ENCODE assay signal across 9 mouse cellular contexts in genomic region chr16:8676800-8677199, GRCm38 (mm10). TPM values are rescaled to one million over a fixed set of nuclear protein-coding genes. Genes with fewer than 3 reads are reported as not detected.
DNase-seq lines count a peak whose midpoint lies in the region; ATAC-seq and TF ChIP-seq lines count a peak whose summit lies in the region.
"Had no signal": no experiment of that assay in that cellular context is flagged by ENCODE, and none has a peak within 500 bp of the region (broad histone marks: within the 10 kb centered on the region; RNA-seq: fewer than 3 reads in every experiment).

No protein-coding gene starts in this region.

- no peak overlapping the region for H3K4me2 ChIP-seq in kidney, postnatal 0 days (ENCODE audit: low read length)
- H3K4me2 ChIP-seq in kidney, embryonic 15.5 days = no peak overlapping the region
- H3K4me2 ChIP-seq in heart, embryonic 12.5 days = no peak overlapping the region
- H3K4me2 ChIP-seq: heart, embryonic 13.5 days had no signal

- H3K9ac ChIP-seq in kidney, postnatal 0 days (ENCODE audit: low read depth, low read length) = no peak overlapping the region
- H3K9ac ChIP-seq in kidney, embryonic 15.5 days = no peak overlapping the region
- no peak overlapping the region for H3K9ac ChIP-seq in heart, embryonic 12.5 days
- H3K9ac ChIP-seq: heart, embryonic 13.5 days had no signal

- DNase-seq in kidney, postnatal 0 days (ENCODE audit: low spot score) = peak; percentile 72
- DNase-seq in B cell, adult 2 months = peak; percentile 77 to 78
- DNase-seq in CD8-positive naive resting alpha-beta T cell, adult 2 months (ENCODE audit: low read depth in 2 of 2, low spot score in 2 of 2) = peak; percentile 50 to 65
- peak; percentile 77 to 85 for DNase-seq in cerebellum, postnatal 10 days
- DNase-seq in layer of hippocampus, postnatal 36 days = peak; percentile 28 to 34
- DNase-seq in retina, postnatal 7 days (ENCODE audit: low read depth, low spot score) = peak; percentile 42

- peak; percentile 88 for TF ChIP-seq CTCF in kidney, postnatal 0 days (IDR thresholded peaks at IDR 0.05; ENCODE audit: low read depth)

- H3K27ac ChIP-seq in kidney, postnatal 0 days = no peak overlapping the region
- H3K27ac ChIP-seq in kidney, embryonic 15.5 days = no peak overlapping the region
- H3K27ac ChIP-seq in heart, embryonic 12.5 days (ENCODE audit: poor library complexity, severe bottlenecking) = no peak overlapping the region
- H3K27ac ChIP-seq: heart, embryonic 13.5 days had no signal

- WGBS in kidney, postnatal 0 days = 55% methylated on average over 4 of the region's 4 CpGs
- WGBS in kidney, embryonic 15.5 days = 50% methylated on average over 4 of the region's 4 CpGs
- 50% methylated on average over 4 of the region's 4 CpGs for WGBS in heart, embryonic 12.5 days

- H3K9me3 ChIP-seq in kidney, postnatal 0 days (replicated peaks; ENCODE audit: low read length) = no peaks in the 10 kb centered on the region
- no peaks in the 10 kb centered on the region for H3K9me3 ChIP-seq in kidney, embryonic 15.5 days (replicated peaks)
- H3K9me3 ChIP-seq in heart, embryonic 12.5 days (replicated peaks) = no peaks in the 10 kb centered on the region
- H3K9me3 ChIP-seq: heart, embryonic 13.5 days had no signal

- no peaks in the 10 kb centered on the region for H3K4me1 ChIP-seq in kidney, postnatal 0 days (replicated peaks; ENCODE audit: insufficient read depth, low read length)
- H3K4me1 ChIP-seq in kidney, embryonic 15.5 days = peaks cover 12% of the 10 kb centered on the region; the same call in 1 of the 2 replicates
- H3K4me1 ChIP-seq in heart, embryonic 12.5 days (replicated peaks) = 0 out of 2 replicates have a peak, but pooled peaks cover 3% of the 10 kb centered on the region

- no peaks in the 10 kb centered on the region for H3K27me3 ChIP-seq in kidney, postnatal 0 days (ENCODE audit: insufficient read depth, low read length)
- H3K27me3 ChIP-seq in kidney, embryonic 15.5 days = peaks cover 10% of the 10 kb centered on the region
- no peaks in the 10 kb centered on the region for H3K27me3 ChIP-seq in heart, embryonic 12.5 days (replicated peaks)

- H3K4me3 ChIP-seq in kidney, postnatal 0 days (replicated peaks; ENCODE audit: low read depth, low read length) = no peak overlapping the region
- H3K4me3 ChIP-seq in kidney, embryonic 15.5 days (replicated peaks) = no peak overlapping the region
- H3K4me3 ChIP-seq in heart, embryonic 12.5 days = no peak overlapping the region
- H3K4me3 ChIP-seq: heart, embryonic 13.5 days had no signal

- H3K36me3 ChIP-seq in kidney, postnatal 0 days (ENCODE audit: insufficient read depth, low read length) = no peaks in the 10 kb centered on the region
- H3K36me3 ChIP-seq in kidney, embryonic 15.5 days = no peaks in the 10 kb centered on the region
- no peaks in the 10 kb centered on the region for H3K36me3 ChIP-seq in heart, embryonic 12.5 days
- H3K36me3 ChIP-seq: heart, embryonic 13.5 days had no signal

- no peak for ATAC-seq in kidney, postnatal 0 days (replicated peaks; ENCODE audit: low FRiP score, low read depth)
- no peak for ATAC-seq in kidney, embryonic 15.5 days (replicated peaks; ENCODE audit: low FRiP score)
- ATAC-seq in heart, embryonic 12.5 days (ENCODE audit: insufficient number of reproducible peaks, low FRiP score) = no peak

RNA-seq across cellular contexts. Expression of gene Gm5767, which starts 3.8 kb away (rescaled TPM):
- not detected in 2 replicates for polyA plus RNA-seq in kidney, postnatal 0 days (2015; fragmentation: Nextera tagmentation; extraction: Ambion mirVana)
- polyA plus RNA-seq in kidney, embryonic 15.5 days (2015; fragmentation: Nextera tagmentation; extraction: Ambion mirVana) = not detected in 2 replicates
- not detected for total RNA-seq in layer of hippocampus, postnatal 36 days (2021)
- not detected in 2 replicates for polyA plus RNA-seq in heart, embryonic 12.5 days (2016; fragmentation: Nextera tagmentation; extraction: Ambion mirVana)
- polyA plus RNA-seq: heart, embryonic 13.5 days had no signal

RNA-seq across cellular contexts. Expression of gene Carhsp1, which starts 4.8 kb away (rescaled TPM):
- polyA plus RNA-seq in kidney, postnatal 0 days (2015; fragmentation: Nextera tagmentation; extraction: Ambion mirVana) = 53.0 and 61.1 TPM in 2 replicates
- polyA plus RNA-seq in kidney, embryonic 15.5 days (2015; fragmentation: Nextera tagmentation; extraction: Ambion mirVana) = 76.8 and 80.8 TPM in 2 replicates
- 10 to 100 TPM; 21.0 to 22.7 TPM for total RNA-seq in layer of hippocampus, postnatal 36 days (2021)
- 95.8 and 102 TPM in 2 replicates for polyA plus RNA-seq in heart, embryonic 12.5 days (2016; fragmentation: Nextera tagmentation; extraction: Ambion mirVana)

RNA-seq across cellular contexts. Expression of gene Tmem186, which starts 39.3 kb away (rescaled TPM):
- 13.8 and 16.0 TPM in 2 replicates for polyA plus RNA-seq in kidney, postnatal 0 days (2015; fragmentation: Nextera tagmentation; extraction: Ambion mirVana)
- 19.8 and 20.9 TPM in 2 replicates for polyA plus RNA-seq in kidney, embryonic 15.5 days (2015; fragmentation: Nextera tagmentation; extraction: Ambion mirVana)
- total RNA-seq in layer of hippocampus, postnatal 36 days (2021) = 10 to 100 TPM; 11.0 to 12.9 TPM
- polyA plus RNA-seq in heart, embryonic 12.5 days (2016; fragmentation: Nextera tagmentation; extraction: Ambion mirVana) = 16.9 TPM in 2 replicates

RNA-seq across cellular contexts. Expression of gene Pmm2, which starts 39.3 kb away (rescaled TPM):
- polyA plus RNA-seq in kidney, postnatal 0 days (2015; fragmentation: Nextera tagmentation; extraction: Ambion mirVana) = 45.0 and 53.6 TPM in 2 replicates
- polyA plus RNA-seq in kidney, embryonic 15.5 days (2015; fragmentation: Nextera tagmentation; extraction: Ambion mirVana) = 54.1 and 56.4 TPM in 2 replicates
- total RNA-seq in layer of hippocampus, postnatal 36 days (2021) = 10 to 100 TPM; 33.2 to 40.8 TPM
- polyA plus RNA-seq in heart, embryonic 12.5 days (2016; fragmentation: Nextera tagmentation; extraction: Ambion mirVana) = 43.1 and 43.3 TPM in 2 replicates

Comparison
In these comparisons a context has a peak if more than half of its experiments do, and no peak if none do; other contexts are left out.
1. DNase-seq: peak in every context shown above with its lines; median percentile 81 in cerebellum, postnatal 10 days; 78 in B cell, adult 2 months; 72 in kidney, postnatal 0 days; 58 in CD8-positive naive resting alpha-beta T cell, adult 2 months; 42 in retina, postnatal 7 days; 31 in layer of hippocampus, postnatal 36 days.